Mouse (Mus musculus) limb, embryonic 15.5 days (tissue): Measurements from ENCODE around the gene Bckdha. TPM values are rescaled to one million over a fixed set of nuclear protein-coding genes. Genes with fewer than 3 reads are reported as not detected.

ENCODE experiments used
- ATAC-seq: fragments of 200-750 bp; cut with Nextera tagmentation; 2 replicates; pipeline ENCODE4 v1.8.0; 2017; ENCODE audit warnings: low read depth, moderate TSS enrichment; ENCODE audit not compliant: insufficient number of reproducible peaks, low FRiP score, low TSS enrichment
- H3K27ac ChIP-seq: fragments of 300-500 bp; sonication (generic); 2 replicates; pipeline ENCODE4 v1.5.1; 2015; ENCODE audit warnings: moderate library complexity, mild to moderate bottlenecking, inconsistent platforms
- H3K27me3 ChIP-seq: fragments of 300-500 bp; sonication (generic); 2 replicates; pipeline ENCODE4 v1.6.1; 2015; ENCODE audit warnings: inconsistent platforms
- H3K36me3 ChIP-seq: fragments of 300-500 bp; sonication (generic); 2 replicates; pipeline ENCODE4 v1.6.1; 2015; ENCODE audit warnings: inconsistent platforms
- H3K4me1 ChIP-seq: fragments of 300-500 bp; sonication (generic); 2 replicates; pipeline ENCODE4 v1.6.1; 2015; ENCODE audit warnings: inconsistent platforms
- H3K4me2 ChIP-seq: fragments of 300-500 bp; sonication (generic); 2 replicates; pipeline ENCODE4 v1.6.1; 2015; ENCODE audit warnings: mild to moderate bottlenecking, inconsistent platforms
- H3K4me3 ChIP-seq: fragments of 300-500 bp; sonication (generic); 2 replicates; pipeline ENCODE4 v1.5.1; 2015; ENCODE audit warnings: mild to moderate bottlenecking, inconsistent platforms
- H3K9ac ChIP-seq: fragments of 300-500 bp; sonication (generic); 2 replicates; pipeline ENCODE4 v1.6.1; 2015; ENCODE audit warnings: inconsistent platforms
- H3K9me3 ChIP-seq: fragments of 300-500 bp; sonication (generic); 2 replicates; pipeline ENCODE4 v1.6.1; 2016; ENCODE audit warnings: inconsistent platforms
- WGBS: fragments of 180-500 bp; shearing (Covaris S2); methylation state at CpG from one replicate; pipeline ENCODE4 v1.1.7; 2015; 5-methylcytosine and 5-hydroxymethylcytosine counted together
- polyA plus RNA-seq: library from polyadenylated mRNA; unstranded; fragments of >200 nt; fragmentation: Nextera tagmentation; extraction: Ambion mirVana; gene quantifications from 2 replicates; pipeline ENCODE4 v1.2.1, GENCODE M21; 2015

Bckdha gene
- polyA plus RNA-seq, 1 experiment from 2014 or later, result 59.1 TPM

- Histone ChIP-seq H3K27me3 (no peaks in the 10 kb centered on the region), H3K9me3 (no peaks in the 10 kb centered on the region), H3K36me3 (peaks cover 65% of the 10 kb centered on the region), H3K27ac (no peak overlapping the region), H3K9ac (no peak overlapping the region), H3K4me3 (no peak overlapping the region), H3K4me1 (no peaks in the 10 kb centered on the region), H3K4me2 (no peak overlapping the region)
- ATAC-seq, result no peak
- WGBS, result 28% methylated on average over 3 of the region's 3 CpGs
Measured at GRCm38 (mm10) chr7:25636373-25636772, 22.4 kb downstream of the Bckdha start.

- H3K36me3 ChIP-seq, result peaks cover 61% of the 10 kb centered on the region
- no peak overlapping the region for H3K4me3 ChIP-seq
- H3K27ac ChIP-seq, result no peak overlapping the region
- no peak for ATAC-seq
- H3K4me1 ChIP-seq, result peaks cover 14% of the 10 kb centered on the region
- H3K4me2 ChIP-seq, result no peak overlapping the region
- H3K27me3 ChIP-seq, result peaks cover 8% of the 10 kb centered on the region; the same call in 1 of the 2 replicates
- H3K9me3 ChIP-seq, result no peaks in the 10 kb centered on the region
- no peak overlapping the region for H3K9ac ChIP-seq
- 84% methylated on average over 5 of the region's 5 CpGs for WGBS
Measured at GRCm38 (mm10) chr7:25632679-25633078, 26.1 kb downstream of the Bckdha start.

DNA sequence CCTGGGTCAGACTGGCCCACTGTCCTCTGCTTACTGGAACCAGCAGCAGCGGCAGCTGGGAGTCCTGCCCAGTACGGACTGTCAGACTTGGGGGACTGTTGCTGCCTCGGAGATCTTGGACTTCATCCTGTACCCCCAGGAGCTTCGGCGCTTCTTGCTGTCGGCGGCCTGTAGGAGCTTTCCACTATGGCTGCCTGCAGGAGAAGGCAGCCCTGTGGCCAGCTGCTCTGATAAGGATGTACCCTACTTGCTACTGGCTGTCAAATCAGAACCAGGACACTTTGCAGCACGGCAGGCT, 30.5 kb downstream of the Bckdha start:
- peak overlapping the region; percentile 77 for H3K4me2 ChIP-seq
- H3K27ac ChIP-seq, result no peak overlapping the region
- 52% methylated on average over 8 of the region's 8 CpGs for WGBS
- ATAC-seq, result no peak
- H3K4me3 ChIP-seq, result peak overlapping the region; percentile 44
- H3K4me1 ChIP-seq, result peaks cover 30% of the 10 kb centered on the region
- no peak overlapping the region for H3K9ac ChIP-seq
- no peaks in the 10 kb centered on the region for H3K9me3 ChIP-seq
- H3K27me3 ChIP-seq, result peaks cover 8% of the 10 kb centered on the region; the same call in 1 of the 2 replicates
- H3K36me3 ChIP-seq, result peaks cover 62% of the 10 kb centered on the region

DNA sequence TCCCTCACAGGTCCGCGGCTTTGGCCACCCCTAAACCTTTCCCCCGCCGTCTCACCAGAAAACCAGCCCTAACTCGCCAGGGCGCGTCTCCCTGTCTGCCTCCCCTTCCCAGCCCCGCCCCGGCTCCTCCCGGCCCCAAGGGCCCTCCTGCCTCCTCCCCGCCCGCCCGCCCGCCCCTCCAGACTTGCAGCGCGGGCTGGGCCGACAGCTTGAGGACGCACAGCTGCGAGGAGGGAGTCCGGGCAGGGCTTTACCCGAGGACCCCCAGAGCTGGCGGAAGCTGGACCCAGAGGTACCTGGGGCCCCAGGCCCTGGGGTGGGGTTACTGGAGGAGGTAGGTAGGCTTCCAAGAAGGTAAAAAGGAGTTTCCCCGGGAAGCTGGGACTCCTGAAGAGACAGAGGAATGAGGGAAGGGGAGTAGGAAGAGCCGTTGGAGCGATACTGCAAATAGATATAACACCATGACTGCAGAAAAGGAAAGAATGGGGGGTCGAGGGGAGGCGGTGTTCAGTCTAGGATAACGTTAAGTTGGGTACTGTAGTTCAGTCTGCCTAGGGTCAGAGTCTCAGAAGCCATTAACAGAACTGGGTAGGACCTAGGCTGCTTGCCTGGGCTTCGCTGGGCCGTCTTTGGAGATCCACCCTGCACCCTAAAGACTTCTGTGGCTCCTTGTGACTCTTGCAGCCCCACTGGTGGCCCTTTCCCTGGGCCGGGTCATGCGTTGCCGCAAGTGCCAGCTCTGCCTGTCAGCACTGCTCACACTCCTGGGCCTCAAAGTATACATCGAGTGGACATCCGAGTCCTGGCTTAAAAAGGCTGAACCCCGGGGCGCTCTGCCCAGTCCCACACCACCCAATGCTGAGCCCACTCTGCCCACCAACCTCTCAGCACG, 31.1 kb downstream of the Bckdha start:
- H3K27me3 ChIP-seq, result peaks cover 8% of the 10 kb centered on the region; the same call in 1 of the 2 replicates
- H3K4me2 ChIP-seq, result peak overlapping the region; percentile 77
- H3K36me3 ChIP-seq, result peaks cover 58% of the 10 kb centered on the region
- 17% methylated on average over 38 of the region's 38 CpGs for WGBS
- peak overlapping the region; percentile 45 for H3K9ac ChIP-seq
- peaks cover 30% of the 10 kb centered on the region for H3K4me1 ChIP-seq
- no peaks in the 10 kb centered on the region for H3K9me3 ChIP-seq
- ATAC-seq, result 0 out of 2 replicates have a peak, but pooled peaks have one; percentile 10
- H3K4me3 ChIP-seq, result peak overlapping the region; percentile 44
- no peak overlapping the region; the same call in 1 of the 2 replicates for H3K27ac ChIP-seq

DNA sequence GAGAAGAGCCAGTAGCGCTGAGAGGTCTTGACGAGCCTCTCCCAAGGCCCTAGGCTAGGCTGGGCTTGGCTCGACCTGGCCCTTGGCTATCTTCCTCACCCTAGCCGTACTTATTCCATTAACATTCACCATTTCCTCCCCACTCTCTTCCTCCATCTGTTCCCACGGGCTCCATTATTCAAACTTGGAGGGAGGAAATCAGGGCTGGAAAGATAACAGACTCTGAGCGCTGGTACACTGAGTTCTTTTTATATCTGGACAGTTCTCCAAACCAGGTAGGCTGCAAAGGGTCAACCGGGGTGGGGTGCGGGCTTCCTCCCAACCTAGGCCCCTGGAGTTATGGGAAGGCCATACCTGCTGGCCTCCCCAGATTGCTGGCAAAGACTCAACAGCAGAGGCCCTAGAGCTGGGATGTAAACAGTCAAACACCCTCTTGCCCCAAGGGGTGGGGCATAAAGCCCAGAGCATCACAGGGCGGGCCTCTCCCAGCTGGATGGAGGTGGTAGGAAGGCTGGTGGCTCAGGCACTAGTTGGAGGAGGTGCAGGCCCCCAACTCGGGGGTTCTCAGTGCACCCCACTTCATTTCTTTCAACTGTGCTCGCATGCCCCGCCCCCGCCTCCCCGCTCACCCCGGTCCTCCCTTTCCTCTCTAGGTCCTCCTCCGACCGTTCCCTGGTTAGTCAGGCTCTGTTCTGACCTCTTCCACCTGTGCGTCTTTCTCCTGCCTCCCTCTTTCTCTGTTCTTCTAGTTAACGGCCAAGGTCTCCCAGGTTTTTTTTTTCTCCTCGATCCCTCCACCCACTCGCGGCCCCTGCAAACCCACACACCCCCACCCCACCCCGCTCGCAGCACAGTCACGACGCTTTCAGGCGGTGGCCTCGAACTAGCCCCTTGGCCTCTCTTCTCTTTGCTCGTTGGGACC, 32.0 kb downstream of the Bckdha start, which contains the start of gene B3gnt8:
TSS of gene B3gnt8 (plus strand) at position 146 of the 922 bp plus-strand sequence.
- H3K9ac ChIP-seq, result peak within 1 kb of the TSS; percentile 45
- WGBS, result 16% methylated on average over 28 of the region's 29 CpGs
- H3K9me3 ChIP-seq, result no peaks in the 10 kb centered on the region
- peak within 1 kb of the TSS; percentile 44 for H3K4me3 ChIP-seq
- peaks cover 59% of the 10 kb centered on the region for H3K36me3 ChIP-seq
- peaks cover 8% of the 10 kb centered on the region; the same call in 1 of the 2 replicates for H3K27me3 ChIP-seq
- H3K4me2 ChIP-seq, result peak within 1 kb of the TSS; percentile 77
- 0 out of 2 replicates have a peak, but pooled peaks have one; percentile 22 for ATAC-seq
- peak within 1 kb of the TSS; percentile 72 for H3K27ac ChIP-seq
- H3K4me1 ChIP-seq, result peaks cover 30% of the 10 kb centered on the region

DNA sequence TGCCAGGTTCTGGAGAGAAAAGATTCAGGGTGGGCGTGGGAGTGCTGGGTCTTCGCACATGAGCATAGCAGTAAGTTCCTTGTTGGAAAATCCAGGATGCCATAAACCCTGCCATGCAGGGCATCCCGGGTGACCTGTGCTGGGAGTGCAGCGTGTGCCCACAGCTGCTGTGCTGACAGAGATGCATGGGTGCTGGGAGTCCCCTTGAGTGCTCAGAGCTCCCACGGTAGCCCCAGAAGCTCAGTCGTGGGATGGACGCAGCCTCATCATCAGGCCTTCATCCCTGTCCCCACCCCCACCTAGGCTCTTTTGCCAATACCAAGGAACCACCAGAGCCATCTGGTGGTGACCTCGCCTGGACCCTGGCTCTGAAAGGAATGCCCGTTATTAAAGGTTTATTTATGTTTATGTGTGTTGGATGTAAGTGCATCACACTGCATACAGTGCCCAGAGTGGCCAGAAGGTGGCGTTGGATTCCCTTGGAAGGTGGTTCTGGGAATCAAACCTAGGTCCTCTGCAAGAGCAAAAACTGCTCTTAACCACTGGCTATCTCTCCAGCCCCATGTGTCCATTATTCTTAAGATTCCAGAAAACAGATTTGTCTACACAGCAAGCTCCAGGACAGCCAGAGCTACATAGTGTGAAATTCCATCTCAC, 33.1 kb downstream of the Bckdha start:
- no peak overlapping the region for H3K9ac ChIP-seq
- no peak for ATAC-seq
- H3K27me3 ChIP-seq, result peaks cover 8% of the 10 kb centered on the region; the same call in 1 of the 2 replicates
- peaks cover 58% of the 10 kb centered on the region for H3K36me3 ChIP-seq
- WGBS, result 72% methylated on average over 10 of the region's 10 CpGs
- no peaks in the 10 kb centered on the region for H3K9me3 ChIP-seq
- peak overlapping the region; percentile 72 for H3K27ac ChIP-seq
- H3K4me1 ChIP-seq, result peaks cover 30% of the 10 kb centered on the region
- no peak overlapping the region for H3K4me2 ChIP-seq
- no peak overlapping the region for H3K4me3 ChIP-seq

GRCm38 (mm10) chr7:25624851-25625250, 33.9 kb downstream of the Bckdha start:
- Histone ChIP-seq H3K9me3 (no peaks in the 10 kb centered on the region), H3K9ac (no peak overlapping the region), H3K36me3 (peaks cover 50% of the 10 kb centered on the region), H3K4me3 (no peak overlapping the region), H3K27ac (peak overlapping the region; percentile 24; the same call in 1 of the 2 replicates), H3K27me3 (peaks cover 8% of the 10 kb centered on the region; the same call in 1 of the 2 replicates), H3K4me1 (peaks cover 33% of the 10 kb centered on the region), H3K4me2 (no peak overlapping the region)
- ATAC-seq, result no peak
- 60% methylated on average over 5 of the region's 5 CpGs for WGBS

DNA sequence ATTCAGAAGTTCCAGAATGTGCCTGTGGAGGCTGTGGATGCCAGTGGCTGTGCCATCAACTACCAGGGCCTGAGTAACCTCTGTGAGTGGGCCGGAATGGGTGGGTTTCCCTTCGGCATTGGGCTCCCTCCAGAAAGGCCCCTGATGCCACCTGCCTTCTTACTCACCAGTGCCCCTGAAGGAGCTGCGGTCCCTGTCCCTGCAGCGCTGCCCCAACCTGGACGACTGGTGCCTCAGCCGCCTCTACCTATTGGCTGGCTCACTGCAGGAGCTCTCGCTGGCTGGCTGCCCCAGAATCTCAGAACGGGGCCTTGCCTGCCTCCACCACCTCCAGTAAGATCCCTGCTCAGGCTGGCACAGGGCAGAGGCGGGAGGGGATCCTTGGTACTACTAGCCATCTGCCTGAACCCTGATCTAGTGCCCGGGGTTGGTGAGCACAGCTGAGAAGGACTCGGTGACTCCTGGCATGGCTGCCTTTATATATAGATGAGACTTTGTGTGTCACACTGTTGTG, 34.9 kb downstream of the Bckdha start:
- no peak for ATAC-seq
- H3K9me3 ChIP-seq, result no peaks in the 10 kb centered on the region
- 89% methylated on average over 11 of the region's 11 CpGs for WGBS
- H3K27me3 ChIP-seq, result peaks cover 6% of the 10 kb centered on the region; the same call in 1 of the 2 replicates
- peaks cover 41% of the 10 kb centered on the region for H3K36me3 ChIP-seq
- no peak overlapping the region for H3K27ac ChIP-seq
- H3K4me3 ChIP-seq, result no peak overlapping the region
- H3K4me2 ChIP-seq, result no peak overlapping the region
- H3K9ac ChIP-seq, result no peak overlapping the region
- peaks cover 36% of the 10 kb centered on the region for H3K4me1 ChIP-seq

DNA sequence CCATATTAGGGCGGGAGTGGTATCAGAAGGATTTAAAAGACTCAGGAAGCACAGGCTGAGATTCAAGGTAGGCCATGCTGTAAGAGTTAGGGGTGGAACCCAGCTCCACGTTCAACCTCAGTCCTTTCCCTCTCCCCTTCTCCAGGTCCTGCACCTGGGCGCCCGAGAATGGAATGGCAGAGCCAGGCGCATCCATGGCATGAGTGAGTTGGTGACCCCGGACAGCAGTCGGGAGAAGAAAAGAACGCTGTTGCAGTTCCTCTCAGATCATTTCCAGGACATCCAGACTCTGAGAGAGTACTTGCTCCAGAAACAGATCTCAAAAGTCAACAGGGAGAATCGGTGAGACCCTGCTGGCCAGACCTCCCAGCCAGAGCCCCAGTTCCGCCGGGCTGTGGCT, 38.0 kb downstream of the Bckdha start:
- Histone ChIP-seq H3K9me3 (no peaks in the 10 kb centered on the region), H3K4me3 (no peak overlapping the region), H3K9ac (no peak overlapping the region), H3K27ac (no peak overlapping the region), H3K36me3 (peaks cover 38% of the 10 kb centered on the region), H3K4me2 (no peak overlapping the region), H3K4me1 (peaks cover 10% of the 10 kb centered on the region; the same call in 1 of the 2 replicates), H3K27me3 (no peaks in the 10 kb centered on the region)
- ATAC-seq, result no peak
- WGBS, result 93% methylated on average over 11 of the region's 11 CpGs

DNA sequence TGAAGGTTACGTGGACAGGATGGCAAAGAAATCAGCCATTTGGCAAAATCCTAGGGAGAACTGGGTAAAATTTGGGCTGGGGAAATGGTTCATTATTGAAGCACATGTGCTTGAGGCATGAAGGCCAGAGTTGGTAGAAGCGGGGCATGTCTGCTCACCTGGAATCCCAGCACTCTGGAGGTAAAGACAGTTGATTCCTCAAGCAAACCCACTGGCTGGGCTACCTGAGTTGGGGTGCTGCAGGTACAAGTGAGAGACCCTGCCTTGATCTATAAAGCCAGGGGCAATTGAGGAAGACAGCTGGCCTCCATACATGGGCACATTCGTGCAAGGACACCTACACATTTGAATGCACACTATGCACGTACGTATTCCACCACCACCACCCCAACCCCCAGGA, 38.7 kb downstream of the Bckdha start:
- no peaks in the 10 kb centered on the region for H3K27me3 ChIP-seq
- H3K9ac ChIP-seq, result no peak overlapping the region
- H3K36me3 ChIP-seq, result peaks cover 34% of the 10 kb centered on the region
- WGBS, result 93% methylated on average over 5 of the region's 5 CpGs
- no peak for ATAC-seq
- no peak overlapping the region for H3K27ac ChIP-seq
- peaks cover 10% of the 10 kb centered on the region; the same call in 1 of the 2 replicates for H3K4me1 ChIP-seq
- H3K9me3 ChIP-seq, result no peaks in the 10 kb centered on the region
- H3K4me2 ChIP-seq, result peak overlapping the region; percentile 68
- peak overlapping the region; percentile 74 for H3K4me3 ChIP-seq

DNA sequence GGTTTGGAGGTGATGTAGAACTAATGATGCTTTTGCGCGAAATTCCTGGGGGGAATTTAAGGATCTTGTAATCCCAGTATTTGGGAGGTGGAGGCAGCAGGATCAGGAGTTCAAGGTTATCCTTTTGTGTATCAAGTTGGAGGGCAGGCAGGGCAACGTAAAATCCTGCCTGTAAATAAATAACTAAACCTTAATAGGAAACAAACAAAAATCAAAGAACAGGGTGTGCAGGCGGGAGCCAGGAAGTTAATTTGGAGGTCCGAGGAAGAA, 39.1 kb downstream of the Bckdha start:
- ATAC-seq, result no peak
- Histone ChIP-seq H3K36me3 (peaks cover 30% of the 10 kb centered on the region), H3K27me3 (no peaks in the 10 kb centered on the region), H3K27ac (no peak overlapping the region), H3K9ac (peak overlapping the region; percentile 48; the same call in 1 of the 2 replicates), H3K4me2 (peak overlapping the region; percentile 68), H3K4me3 (peak overlapping the region; percentile 74), H3K9me3 (no peaks in the 10 kb centered on the region), H3K4me1 (peaks cover 10% of the 10 kb centered on the region; the same call in 1 of the 2 replicates)
- 12% methylated on average over 5 of the region's 5 CpGs for WGBS
